Mouse (Mus musculus) B cell, adult 2 months (primary cell): Measurements from ENCODE around the gene Farsa.
"Not testable (repeated sequence)": the region's sequence is repeated elsewhere in the genome, so short reads cannot be mapped to it uniquely, and the experiment has no call there.

Experiments
- DNase-seq, 2 experiments: peaks; one replicate each; pipeline ENCODE4 v3.0.0; 2022

The Farsa gene

DNA sequence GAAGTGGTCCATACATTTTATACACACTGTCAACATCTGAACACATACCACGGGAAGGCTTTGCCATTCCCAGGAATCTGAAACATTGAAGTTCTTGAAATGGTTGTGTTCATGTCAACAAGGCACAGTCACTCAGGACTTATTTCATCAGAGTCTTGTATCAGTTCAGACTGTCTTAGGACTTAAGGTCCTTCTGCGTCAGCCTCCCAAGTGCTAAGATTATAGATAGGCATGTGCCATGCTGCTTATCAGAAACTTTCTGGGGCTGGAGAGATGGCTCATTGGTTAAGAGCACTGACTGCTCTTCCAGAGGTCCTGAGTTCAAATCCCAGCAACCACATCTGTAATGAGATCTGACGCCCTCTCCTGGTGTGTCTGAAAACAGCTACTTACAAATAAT lies 17.6 kb downstream of the Farsa start:
- DNase-seq, result no peak

DNA sequence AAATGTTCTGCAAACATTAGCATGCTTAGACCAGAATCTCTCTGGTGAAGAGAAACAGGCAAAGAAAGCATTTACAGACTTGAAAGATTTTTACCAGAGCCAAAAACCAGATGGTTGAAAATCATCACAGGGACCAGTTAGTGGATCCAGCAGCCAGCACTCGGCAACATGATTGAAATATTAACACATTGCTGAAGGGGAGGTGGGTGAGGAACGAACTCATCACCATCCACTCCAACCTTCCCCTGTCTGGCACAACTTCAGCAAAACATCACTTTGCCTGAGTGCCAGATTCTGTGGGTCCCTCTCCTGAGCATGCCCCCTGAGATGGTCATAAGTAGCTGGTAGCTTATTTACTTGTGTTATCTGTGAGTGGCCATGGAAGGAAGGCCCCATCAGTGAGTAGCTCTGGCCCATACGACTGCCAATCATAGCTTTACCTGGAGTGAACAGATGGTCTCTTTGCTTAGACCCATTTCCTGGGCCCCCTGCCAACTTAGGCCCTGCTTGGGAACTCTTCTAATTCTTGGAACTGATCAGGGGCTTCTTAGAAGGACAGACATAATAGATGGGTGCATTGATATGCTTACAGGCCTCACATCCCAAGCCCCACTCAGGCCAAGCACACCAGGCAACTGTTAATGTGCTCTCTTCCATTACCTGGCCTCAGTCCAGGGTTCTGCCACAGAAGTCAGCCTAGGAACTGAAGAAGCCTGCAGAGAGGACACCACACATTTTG lies 20.7 kb downstream of the Farsa start:
- DNase-seq, result no peak

DNA sequence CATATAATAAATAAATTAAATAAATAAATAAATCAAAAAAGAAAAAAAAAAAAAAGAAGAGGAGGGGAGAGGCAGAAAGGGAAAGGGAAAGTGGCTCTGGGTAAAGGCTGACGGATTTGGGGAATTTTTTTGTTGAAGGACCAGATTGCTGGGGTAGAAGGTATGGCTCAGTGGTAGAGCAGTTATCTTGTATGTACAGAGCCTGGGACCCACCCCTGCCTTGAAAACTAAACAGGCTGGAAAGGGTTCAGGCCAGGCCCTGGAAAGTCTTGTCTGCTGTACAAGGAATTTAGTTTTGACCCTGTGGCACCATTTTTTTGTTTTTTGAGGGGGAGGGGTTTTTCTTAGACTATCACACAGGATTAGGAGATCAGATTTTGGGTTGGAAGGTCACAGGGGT lies 22.1 kb downstream of the Farsa start:
- DNase-seq, result no peak

DNA sequence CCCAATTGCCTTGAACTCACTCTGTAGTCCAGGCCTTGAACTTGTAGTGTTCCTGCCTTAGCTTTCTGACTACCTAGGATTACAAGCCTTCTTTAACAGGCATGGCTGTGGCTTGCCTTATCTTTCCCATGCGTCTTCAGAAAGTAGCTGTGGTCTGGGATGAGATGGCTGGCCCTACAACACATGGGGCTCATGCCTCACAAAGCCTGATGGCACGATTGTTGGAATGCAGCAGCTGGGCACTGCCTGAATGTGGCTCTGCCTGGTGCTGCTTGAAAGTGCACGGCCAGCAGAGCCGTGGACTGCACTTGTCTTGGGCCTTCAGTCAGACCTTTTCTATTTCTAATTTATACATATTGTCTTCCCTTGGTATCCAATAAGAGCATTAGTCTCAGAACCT lies 27.9 kb downstream of the Farsa start:
- DNase-seq, result no peak

DNA sequence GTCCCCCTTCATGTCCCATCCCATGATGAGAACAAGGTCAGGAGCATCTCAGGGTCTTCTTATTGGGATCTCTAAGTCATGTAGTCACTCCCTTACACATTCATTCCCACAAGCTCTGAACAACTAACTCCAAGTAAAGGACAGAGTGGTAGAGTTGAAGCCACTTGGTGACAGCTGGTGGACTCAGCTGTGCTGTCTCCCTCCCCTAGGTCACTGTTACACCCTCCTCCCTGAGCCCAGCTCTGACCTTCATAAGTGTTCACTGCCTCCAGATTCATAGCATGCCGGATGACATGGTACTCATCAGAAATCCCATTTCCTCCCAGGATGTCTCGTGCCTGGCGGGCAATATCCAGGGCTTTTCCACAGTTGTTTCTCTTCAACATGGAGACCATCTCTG lies 31.5 kb downstream of the Farsa start:
- DNase-seq, result no peak

DNA sequence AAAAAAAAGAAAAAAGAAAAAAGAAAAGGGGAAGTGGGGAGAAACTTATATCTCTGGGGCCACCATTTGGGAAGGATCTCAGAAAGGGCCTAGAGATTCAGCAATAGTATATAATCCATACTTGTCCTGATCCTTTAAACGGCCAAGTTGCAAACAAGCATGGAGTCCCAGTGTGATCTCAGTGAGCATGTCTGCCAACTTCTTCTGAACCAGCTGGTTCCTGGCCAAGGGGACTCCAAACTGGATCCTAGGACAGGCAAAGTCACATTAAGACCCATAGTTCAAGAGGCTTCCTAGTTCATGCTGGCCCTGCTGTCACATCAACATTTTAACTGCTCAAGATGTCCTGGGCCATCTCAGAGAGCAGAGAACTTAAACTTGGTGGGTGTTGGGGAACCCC lies 32.4 kb downstream of the Farsa start:
- no peak for DNase-seq

DNA sequence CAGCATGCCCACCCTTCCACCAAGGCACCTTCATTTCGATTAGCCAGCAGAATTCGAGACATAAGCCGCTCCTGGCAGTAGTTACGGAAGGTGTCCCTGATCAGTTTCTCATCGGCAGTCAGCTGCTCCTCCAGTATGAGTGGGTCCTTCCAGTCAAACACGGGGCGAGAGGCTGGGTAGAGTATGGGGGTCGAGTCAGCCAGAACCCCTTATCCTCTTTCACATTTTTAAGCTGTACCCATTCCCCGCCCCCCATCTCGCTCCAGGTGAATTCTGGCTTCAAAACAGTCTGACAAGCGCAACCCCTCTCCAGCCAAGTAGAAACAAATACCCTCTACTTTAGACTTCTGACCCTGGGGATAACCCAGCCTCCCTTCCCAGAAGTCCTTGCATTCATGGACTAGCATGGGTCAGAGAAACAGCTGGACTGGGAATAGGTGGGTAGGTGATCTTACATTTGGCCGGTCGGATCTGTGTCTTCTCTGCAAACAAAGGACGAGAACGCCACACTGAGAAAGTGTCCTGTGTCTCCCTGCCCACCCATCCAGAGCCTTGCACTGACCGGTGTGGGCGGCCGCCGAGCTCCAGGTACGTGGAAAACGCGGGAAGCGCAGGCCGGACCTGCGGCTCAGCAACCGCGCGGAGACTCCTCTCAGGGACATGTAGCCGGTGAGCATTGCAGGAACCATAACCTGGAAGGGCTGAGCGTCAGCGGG lies 36.4 kb downstream of the Farsa start:
- no peak for DNase-seq

DNA sequence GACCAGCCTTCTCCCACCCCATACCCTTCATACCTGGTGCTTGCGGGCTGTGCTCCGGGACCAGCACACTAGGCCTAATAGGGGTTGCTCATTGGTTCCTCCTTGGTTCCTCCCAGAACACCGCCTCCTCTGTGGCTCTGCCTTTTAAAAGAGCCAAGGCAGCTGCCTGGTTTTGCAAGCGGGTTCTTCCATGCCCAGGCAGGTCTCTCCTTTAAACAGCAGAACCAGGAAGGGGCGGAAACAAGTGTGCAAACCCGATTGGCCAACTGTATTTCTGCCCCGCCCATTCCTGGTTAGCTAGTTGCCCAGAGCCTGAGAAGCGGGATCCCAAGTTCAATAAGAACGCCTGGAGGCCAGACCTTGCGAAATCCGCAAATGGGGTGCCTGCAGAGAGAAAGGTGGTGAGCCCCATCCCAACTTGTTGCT lies 36.9 kb downstream of the Farsa start, which contains the start of gene Gcdh:
Gcdh (minus strand) TSS at position 213 of the 426 bp plus-strand sequence.
- DNase-seq, result peak; percentile 78 to 80

DNA sequence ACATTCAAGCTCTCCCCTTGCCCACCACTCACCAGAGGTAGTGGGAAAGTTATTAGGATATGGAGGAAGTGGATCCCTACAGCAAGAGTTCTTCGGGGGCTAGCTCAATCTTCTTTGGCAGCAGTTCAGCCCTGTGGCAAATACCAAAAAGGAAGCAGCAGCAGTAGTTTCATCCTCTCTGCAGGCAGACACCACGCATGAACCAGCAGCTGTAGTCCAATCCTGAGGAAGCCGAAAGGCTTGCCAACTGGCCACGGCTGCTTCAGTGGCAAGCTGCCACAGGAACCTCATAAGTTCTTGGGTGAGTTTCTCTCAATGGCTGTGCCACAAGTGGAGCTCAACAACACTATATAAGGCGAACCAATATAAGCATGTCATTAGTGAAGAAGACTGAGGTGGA lies 39.2 kb downstream of the Farsa start:
- no peak for DNase-seq

DNA sequence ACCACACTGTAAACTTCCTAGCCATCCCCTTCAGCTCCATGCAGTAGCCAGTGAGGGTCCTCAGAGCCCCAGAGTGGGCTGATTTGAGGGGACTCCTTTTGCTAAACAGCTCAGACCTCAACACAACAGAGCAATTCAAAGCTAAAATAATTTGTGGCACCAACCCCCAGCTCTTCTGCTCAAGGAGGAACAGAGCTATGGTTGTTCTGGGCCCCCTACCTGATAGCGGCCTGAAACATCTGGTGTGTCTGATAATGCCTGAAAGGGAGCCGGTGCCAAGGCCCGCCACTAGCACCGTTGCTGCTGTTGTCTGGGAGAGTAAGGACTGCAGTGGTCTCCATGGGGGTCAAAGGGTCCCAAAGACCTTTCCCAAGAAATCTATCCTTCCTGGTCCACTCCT lies 44.3 kb downstream of the Farsa start:
- no peak for DNase-seq

DNA sequence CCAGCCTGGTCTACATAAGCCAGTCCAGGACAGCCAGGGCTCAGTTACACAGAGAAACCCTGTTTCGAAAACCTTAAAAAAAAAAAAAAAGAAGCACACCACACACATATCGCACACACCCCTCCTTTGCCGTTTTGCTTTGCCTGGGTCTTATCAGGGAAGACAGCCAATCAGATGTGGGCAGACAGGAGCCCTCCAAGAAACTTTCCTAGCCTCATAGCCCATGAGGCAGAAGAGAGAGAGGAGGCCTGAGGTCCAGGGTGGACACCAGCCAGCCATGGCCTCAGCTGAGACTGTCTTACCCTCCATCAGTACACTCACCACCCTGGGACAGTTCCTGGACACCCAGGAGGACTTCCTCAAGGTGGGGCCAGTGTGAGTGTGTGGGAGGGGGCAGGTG lies 45.0 kb downstream of the Farsa start, which contains the start of gene Klf1:
Klf1 (plus strand) TSS at position 177 of the 400 bp plus-strand sequence.
- DNase-seq, result no peak

DNA sequence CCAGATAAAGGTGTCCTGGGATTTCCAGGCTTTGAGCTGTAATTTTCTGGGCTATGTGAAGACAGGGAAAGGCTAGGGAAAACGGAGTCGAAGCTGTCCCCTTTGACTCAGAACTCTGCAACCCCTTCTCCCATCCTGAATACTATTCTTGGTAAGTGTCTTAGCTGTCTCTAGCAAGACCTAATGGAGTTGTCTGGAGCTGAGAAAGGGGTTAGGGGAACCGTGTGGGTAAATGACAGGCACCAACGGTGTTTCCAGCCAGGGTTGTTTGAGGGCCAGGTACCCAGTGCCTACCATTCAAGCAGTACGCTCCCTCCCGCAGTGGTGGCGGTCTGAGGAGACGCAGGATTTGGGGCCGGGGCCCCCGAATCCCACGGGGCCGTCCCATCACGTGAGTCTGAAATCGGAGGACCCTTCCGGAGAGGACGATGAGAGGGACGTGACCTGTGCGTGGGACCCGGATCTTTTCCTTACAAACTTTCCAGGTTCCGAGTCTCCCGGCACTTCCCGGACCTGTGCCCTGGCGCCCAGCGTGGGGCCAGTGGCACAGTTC lies 45.7 kb downstream of the Farsa start:
- peak in 1 of 2 experiments; percentile 18 for DNase-seq

DNA sequence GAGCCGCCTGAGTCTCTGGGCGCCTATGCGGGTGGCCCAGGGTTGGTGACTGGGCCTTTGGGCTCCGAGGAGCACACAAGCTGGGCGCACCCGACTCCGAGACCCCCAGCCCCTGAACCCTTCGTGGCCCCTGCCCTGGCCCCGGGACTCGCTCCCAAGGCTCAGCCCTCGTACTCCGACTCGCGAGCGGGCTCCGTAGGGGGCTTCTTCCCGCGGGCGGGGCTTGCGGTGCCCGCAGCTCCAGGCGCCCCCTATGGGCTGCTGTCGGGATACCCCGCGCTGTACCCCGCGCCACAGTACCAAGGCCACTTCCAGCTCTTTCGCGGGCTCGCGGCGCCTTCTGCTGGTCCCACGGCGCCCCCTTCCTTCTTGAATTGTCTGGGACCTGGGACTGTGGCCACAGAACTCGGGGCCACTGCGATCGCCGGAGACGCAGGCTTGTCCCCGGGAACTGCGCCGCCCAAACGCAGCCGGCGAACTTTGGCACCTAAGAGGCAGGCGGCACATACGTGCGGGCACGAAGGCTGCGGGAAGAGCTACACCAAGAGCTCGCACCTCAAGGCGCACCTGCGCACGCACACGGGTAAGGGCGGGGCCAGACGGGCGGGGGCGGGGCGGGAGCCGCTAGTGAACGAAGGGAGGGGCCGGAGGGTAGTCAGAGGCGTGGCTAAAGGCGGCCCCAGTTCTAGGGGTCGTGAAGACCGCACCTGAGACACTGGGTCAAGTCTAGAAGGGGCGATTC lies 46.3 kb downstream of the Farsa start:
- peak; percentile 96 for DNase-seq

DNA sequence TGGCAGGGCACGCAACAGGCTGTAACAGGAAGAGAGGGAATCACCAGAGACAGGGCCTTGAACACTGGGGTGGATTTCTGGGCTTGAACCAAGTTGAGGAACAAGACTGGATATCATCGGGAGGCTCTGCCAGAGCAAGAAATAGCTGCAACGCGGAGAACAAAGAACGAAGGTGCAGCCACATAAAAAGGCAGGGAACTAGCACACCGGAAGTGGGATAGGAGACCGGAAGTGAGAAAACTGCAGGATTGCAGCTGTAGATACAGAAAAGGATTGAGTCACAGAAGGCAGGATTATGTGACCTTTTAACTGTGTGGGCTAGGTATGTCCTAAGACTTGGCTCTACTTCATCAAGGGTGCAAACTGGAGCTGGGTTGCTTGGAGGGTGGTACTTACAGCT lies 47.6 kb downstream of the Farsa start:
- no peak for DNase-seq

DNA sequence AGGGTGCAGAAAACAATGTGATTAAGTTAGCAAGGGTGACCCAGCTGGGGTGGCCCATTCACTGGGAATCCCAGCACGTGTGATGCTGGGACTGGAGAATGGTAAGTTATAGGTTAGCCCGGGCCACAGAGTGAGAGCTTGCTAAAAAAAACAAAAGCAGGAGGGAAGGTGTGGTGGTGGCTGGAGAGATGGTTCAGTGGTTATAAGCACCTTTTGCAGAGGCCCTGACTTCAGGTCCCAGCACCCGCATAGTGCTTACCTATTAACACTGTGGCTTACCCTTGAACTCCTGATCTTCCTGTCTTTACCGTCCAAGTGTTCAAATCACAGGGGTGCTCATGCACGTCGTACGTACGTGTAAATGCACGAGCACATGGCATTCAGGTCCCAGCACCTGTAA lies 50.2 kb downstream of the Farsa start:
- DNase-seq, result no peak

DNA sequence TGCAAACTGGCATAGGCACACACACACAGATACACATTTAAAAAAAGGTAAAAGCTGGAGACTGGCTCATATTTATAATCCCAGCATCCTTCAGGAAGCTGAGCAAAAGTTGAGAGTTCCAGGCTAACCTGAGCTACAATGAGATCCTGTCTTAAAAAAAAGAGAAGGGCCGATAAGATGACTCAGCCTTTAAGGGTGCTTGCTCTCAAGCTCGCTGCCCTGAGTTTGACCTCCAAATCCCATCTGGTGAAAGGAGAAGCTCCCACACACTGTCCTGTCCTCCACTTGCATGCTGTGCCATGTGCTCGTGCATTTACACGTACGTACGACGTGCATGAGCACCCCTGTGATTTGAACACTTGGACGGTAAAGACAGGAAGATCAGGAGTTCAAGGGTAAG lies 50.7 kb downstream of the Farsa start:
- no peak for DNase-seq

DNA sequence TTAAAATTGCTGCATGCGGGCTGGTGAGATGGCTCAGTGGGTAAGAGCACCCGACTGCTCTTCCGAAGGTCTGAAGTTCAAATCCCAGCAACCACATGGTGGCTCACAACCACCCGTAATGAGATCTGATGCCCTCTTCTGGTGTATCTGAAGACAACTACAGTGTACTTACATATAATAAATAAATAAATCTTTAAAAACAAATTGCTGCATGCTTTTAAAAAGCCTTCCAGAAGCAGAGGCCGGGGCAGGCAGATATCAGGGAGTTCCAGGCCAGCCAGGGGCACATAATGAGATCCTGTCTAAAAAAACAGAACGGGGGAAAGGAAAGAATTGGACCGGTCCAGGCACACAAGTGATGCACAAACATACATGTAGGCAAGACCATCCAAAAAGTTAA lies 51.2 kb downstream of the Farsa start:
- not testable (repeated sequence) for DNase-seq

DNA sequence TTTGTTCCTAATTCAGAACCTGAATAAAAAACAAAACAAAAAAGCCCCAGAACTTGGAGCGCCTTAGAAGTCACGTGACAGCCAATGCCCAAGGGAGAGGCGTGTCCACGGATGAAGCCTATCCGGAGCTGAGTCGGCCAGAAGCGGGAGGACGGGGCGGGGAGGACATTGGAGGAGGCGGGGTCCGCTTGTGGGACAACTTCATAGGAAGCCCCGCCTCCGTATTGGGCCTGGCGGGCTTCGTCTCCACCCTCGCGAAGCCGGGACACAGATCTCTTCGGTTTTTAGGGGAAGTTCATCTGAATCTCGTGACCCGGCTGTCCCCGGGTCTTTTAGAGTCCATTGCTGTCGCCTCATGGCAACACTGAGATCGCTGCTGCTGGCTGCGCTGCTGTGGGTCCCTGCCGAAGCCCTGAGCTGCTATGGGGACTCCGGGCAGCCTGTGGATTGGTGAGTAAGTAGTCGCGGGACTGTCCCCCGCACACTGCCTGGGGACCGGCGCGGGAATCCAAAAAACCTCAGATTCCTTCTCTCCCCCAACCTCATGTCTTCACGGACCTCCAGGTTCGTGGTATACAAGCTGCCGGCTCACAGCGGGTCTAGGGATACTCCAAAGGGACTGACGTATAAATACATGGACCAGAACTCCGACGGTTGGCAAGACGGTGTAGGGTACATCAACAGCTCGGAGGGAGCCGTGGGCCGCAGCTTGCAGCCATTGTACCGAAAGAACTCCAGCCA lies 51.8 kb downstream of the Farsa start, which contains the start of gene Dnase2a:
Dnase2a (plus strand) TSS at position 140 of the 741 bp plus-strand sequence.
- DNase-seq, result peak; percentile 98 to 99

DNA sequence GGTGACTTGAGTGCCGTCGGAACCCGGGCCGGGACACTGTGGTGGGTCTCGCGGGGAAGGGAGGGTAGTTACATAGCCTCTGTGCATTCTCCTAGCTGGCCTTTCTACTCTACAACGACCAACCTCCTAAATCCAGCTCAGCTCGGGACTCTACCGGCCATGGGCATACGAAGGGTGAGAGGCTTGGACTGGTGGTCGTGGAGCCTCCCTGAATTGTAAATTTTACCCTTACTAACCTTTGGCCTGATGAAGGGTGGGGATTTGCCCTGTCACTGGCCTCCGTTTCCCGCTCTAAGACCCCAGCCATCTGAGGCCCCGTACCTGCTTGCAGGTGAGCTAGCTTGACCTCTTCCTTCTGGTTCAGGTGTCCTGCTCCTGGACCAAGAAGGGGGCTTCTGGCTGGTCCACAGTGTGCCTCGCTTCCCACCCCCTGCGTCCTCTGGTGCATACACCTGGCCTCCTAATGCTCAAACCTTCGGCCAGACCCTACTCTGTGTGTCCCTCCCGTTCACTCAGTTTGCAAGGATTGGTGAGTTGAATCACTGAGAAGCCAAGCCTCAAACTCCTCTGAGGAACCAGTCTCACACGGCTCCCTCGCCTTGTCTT lies 52.5 kb downstream of the Farsa start:
- no peak for DNase-seq

DNA sequence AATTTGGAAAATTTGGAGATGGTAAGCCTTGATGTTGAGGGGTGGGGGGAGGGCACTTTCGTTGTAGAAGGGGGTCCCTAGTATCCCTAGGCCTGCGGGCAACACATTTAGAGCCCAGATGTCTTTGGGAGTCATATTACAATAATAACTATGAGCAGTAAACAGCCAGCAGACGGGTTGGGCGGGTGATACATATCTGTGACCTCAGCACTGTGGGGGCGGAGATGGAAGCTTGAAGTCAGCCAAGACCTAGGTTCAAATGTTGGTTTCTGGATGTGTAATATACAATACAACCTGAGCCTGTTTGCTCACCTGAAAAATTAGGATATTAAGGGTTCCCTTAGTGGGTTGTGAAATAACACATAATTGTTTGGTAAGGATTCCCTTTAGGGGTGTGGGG lies 53.2 kb downstream of the Farsa start:
- no peak for DNase-seq

DNA sequence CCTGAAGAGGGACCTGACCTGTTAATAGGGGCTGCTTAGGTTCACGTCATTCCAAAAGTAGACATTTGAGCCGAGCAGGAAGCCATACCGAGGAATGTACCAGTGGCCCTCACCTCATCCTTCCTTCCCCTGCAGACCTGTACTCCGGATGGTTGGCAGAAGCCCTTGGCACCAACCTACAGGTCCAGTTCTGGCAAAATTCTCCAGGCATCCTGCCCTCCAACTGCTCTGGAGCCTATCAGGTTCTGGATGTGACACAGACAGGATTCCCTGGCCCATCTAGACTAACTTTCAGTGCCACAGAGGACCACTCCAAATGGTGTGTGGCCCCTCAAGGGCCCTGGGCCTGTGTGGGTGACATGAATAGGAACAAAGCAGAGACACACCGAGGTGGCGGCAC lies 53.8 kb downstream of the Farsa start:
- DNase-seq, result no peak

DNA sequence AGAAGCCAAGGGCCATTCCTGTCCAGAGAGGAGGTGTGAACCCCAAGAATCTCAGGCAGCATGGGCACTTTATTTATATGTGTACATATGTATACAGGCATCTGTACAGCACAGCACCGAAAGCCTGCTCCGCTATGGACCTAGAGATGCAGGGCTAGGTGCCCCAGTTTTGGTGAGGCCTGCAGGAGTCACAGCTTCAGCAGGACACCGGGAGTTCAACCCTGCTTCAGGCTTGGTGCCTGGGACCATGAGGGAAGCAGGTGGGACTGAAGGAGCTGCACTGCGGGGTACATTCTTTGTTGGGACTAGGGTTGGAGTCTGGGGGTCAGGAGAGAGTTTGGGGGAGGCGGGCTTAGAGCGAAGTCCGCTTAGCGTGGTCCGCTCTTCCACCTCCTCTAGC lies 55.1 kb downstream of the Farsa start:
- DNase-seq, result no peak
